Mouse (Mus musculus): ENCODE measurements around the gene Angel1. TPM values are rescaled to one million over a fixed set of nuclear protein-coding genes. Genes with fewer than 3 reads are reported as not detected.

The Angel1 gene
- total and polyA plus RNA-seq, 3 experiments, result 2.7 to 6.1 (median 3.5) TPM

GRCm38 (mm10) chr12:86701491-86701890 is 24.8 kb downstream of the Angel1 start:
- 94% methylated on average over 4 of the region's 4 CpGs for WGBS
- no peak for DNase-seq
- no peaks in the 10 kb centered on the region for H3K36me3 ChIP-seq (ENCODE audit: control insufficient read depth, insufficient read depth, low read length)
- H3K27ac ChIP-seq, result no peak overlapping the region
- no peaks in the 10 kb centered on the region for H3K4me1 ChIP-seq (ENCODE audit: control insufficient read depth, insufficient read depth, low read length)
- H3K9ac ChIP-seq (ENCODE audit: low read depth, low read length), result no peak overlapping the region
- H3K4me3 ChIP-seq, result no peak overlapping the region
- intact Hi-C loops (cut with DNase I), result no loop called here
- no peaks in the 10 kb centered on the region for H3K27me3 ChIP-seq (ENCODE audit: control insufficient read depth, insufficient read depth, low read length)
- TF ChIP-seq CTCF (IDR thresholded peaks at IDR 0.05), result no peak
- no peaks in the 10 kb centered on the region for H3K79me2 ChIP-seq (replicated peaks; ENCODE audit: control insufficient read depth, insufficient read depth, low read length)

GRCm38 (mm10) chr12:86700927-86701310 is 25.3 kb downstream of the Angel1 start:
- no peak overlapping the region for H3K4me3 ChIP-seq
- H3K27me3 ChIP-seq (ENCODE audit: control insufficient read depth, insufficient read depth, low read length), result no peaks in the 10 kb centered on the region
- DNase-seq, result no peak
- WGBS, result 92% methylated on average over 4 of the region's 4 CpGs
- no peaks in the 10 kb centered on the region for H3K36me3 ChIP-seq (ENCODE audit: control insufficient read depth, insufficient read depth, low read length)
- no peak overlapping the region for H3K27ac ChIP-seq
- H3K4me1 ChIP-seq (ENCODE audit: control insufficient read depth, insufficient read depth, low read length), result no peaks in the 10 kb centered on the region
- intact Hi-C loops (cut with DNase I), result no loop called here
- H3K9ac ChIP-seq (ENCODE audit: low read depth, low read length), result no peak overlapping the region
- TF ChIP-seq CTCF (IDR thresholded peaks at IDR 0.05) (no peak), EP300 (IDR thresholded peaks at IDR 0.05; ENCODE audit: insufficient read depth, low read depth, low read length) (no peak), POLR2A (IDR thresholded peaks at IDR 0.05; ENCODE audit: insufficient read depth, low read depth, low read length) (no peak)
- no peaks in the 10 kb centered on the region for H3K79me2 ChIP-seq (replicated peaks; ENCODE audit: control insufficient read depth, insufficient read depth, low read length)

- WGBS, result 55% methylated on average over 19 of the region's 19 CpGs
- Histone ChIP-seq H3K36me3 (ENCODE audit: control insufficient read depth, insufficient read depth, low read length) (no peaks in the 10 kb centered on the region), H3K79me2 (replicated peaks; ENCODE audit: control insufficient read depth, insufficient read depth, low read length) (no peaks in the 10 kb centered on the region), H3K4me3 (no peak overlapping the region), H3K27me3 (ENCODE audit: control insufficient read depth, insufficient read depth, low read length) (no peaks in the 10 kb centered on the region), H3K4me1 (ENCODE audit: control insufficient read depth, insufficient read depth, low read length) (no peaks in the 10 kb centered on the region), H3K27ac (no peak overlapping the region), H3K9ac (ENCODE audit: low read depth, low read length) (no peak overlapping the region)
- TF ChIP-seq CTCF (IDR thresholded peaks at IDR 0.05) (no peak), EP300 (IDR thresholded peaks at IDR 0.05; ENCODE audit: insufficient read depth, low read depth, low read length) (no peak), POLR2A (IDR thresholded peaks at IDR 0.05; ENCODE audit: insufficient read depth, low read depth, low read length) (no peak)
- DNase-seq, result no peak
- intact Hi-C loops (cut with DNase I), result no loop called here
Measured at GRCm38 (mm10) chr12:86699965-86700926, 26.0 kb downstream of the Angel1 start.

DNA sequence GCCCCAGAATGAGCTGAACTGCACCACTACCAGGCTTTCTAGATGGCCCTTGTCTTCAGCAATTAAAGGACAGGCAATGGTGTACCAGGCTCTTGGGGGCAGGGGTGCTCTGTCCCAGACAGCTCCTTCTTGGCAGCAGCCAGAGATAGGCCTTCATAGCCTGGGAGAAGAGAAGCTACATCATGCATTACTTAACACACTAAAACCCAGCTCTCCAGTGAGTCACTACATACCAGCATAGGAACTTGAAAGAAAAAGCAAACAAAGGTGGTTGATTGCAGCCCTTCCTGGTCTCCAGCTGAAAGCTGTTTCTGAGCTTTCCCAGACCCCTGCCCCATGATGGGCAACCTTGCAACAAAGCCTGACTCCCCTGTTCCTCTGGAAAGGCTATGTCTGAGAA is 27.7 kb downstream of the Angel1 start:
- Histone ChIP-seq H3K4me3 (no peak overlapping the region), H3K36me3 (ENCODE audit: control insufficient read depth, insufficient read depth, low read length) (no peaks in the 10 kb centered on the region), H3K9ac (ENCODE audit: low read depth, low read length) (no peak overlapping the region), H3K79me2 (replicated peaks; ENCODE audit: control insufficient read depth, insufficient read depth, low read length) (no peaks in the 10 kb centered on the region), H3K27me3 (ENCODE audit: control insufficient read depth, insufficient read depth, low read length) (no peaks in the 10 kb centered on the region), H3K4me1 (ENCODE audit: control insufficient read depth, insufficient read depth, low read length) (no peaks in the 10 kb centered on the region), H3K27ac (no peak overlapping the region)
- TF ChIP-seq POLR2A (IDR thresholded peaks at IDR 0.05; ENCODE audit: insufficient read depth, low read depth, low read length) (no peak), CTCF (IDR thresholded peaks at IDR 0.05) (no peak)
- intact Hi-C loops (cut with DNase I), result no loop called here
- DNase-seq, result no peak

DNA sequence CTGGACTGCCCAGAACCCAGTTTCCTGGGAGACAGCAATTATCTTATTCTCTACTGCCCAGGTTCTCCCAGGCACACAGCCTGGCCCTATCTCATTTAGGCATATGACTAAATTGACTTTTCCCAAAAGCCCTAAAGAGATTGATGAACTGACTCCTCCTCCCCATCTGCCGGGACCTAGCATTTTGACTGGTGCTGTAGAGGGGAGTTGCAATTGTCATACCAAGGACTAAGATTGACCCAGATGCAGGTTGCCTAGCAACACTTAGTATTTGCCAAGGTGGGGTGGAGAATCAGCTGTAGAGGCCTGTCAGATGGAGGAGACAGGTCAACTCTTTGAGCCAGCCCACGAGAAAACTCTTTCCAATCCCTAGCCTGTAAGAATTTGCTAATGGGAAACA is 28.3 kb downstream of the Angel1 start:
- Histone ChIP-seq H3K9ac (ENCODE audit: low read depth, low read length) (no peak overlapping the region), H3K79me2 (replicated peaks; ENCODE audit: control insufficient read depth, insufficient read depth, low read length) (no peaks in the 10 kb centered on the region), H3K4me1 (ENCODE audit: control insufficient read depth, insufficient read depth, low read length) (no peaks in the 10 kb centered on the region), H3K27me3 (ENCODE audit: control insufficient read depth, insufficient read depth, low read length) (no peaks in the 10 kb centered on the region), H3K36me3 (ENCODE audit: control insufficient read depth, insufficient read depth, low read length) (no peaks in the 10 kb centered on the region), H3K4me3 (no peak overlapping the region), H3K27ac (no peak overlapping the region)
- DNase-seq, result no peak
- WGBS, result 73% methylated on average over 2 of the region's 2 CpGs
- intact Hi-C loops (cut with DNase I), result no loop called here
- TF ChIP-seq POLR2A (IDR thresholded peaks at IDR 0.05; ENCODE audit: insufficient read depth, low read depth, low read length) (no peak), CTCF (IDR thresholded peaks at IDR 0.05) (no peak)

DNA sequence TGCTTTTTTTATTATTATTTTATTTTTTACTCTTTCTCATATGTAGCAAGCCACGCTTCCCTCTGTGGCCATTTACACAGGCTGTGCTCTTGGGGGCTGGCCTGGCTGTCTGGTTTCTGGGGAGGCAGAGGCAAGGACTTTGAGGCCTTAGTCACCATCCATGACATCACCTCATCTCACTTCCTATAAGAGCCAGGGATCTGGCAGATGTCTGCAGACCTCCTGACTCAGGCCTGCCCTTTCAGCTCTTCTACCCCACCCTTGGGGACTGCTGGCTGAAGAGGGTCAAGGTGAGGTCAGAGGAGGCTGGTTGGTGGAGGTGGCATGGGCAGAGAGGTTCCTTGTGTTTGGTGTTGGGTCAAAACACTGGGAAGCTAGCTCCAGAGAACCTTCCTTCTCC is 31.8 kb downstream of the Angel1 start:
- no peak for DNase-seq
- no peak for TF ChIP-seq CTCF (IDR thresholded peaks at IDR 0.05)
- TF ChIP-seq EP300 (IDR thresholded peaks at IDR 0.05; ENCODE audit: insufficient read depth, low read depth, low read length), result no peak
- no peak for TF ChIP-seq POLR2A (IDR thresholded peaks at IDR 0.05; ENCODE audit: insufficient read depth, low read depth, low read length)
- Histone ChIP-seq H3K9ac (ENCODE audit: low read depth, low read length) (no peak overlapping the region), H3K4me1 (ENCODE audit: control insufficient read depth, insufficient read depth, low read length) (peaks cover 12% of the 10 kb centered on the region), H3K79me2 (replicated peaks; ENCODE audit: control insufficient read depth, insufficient read depth, low read length) (no peaks in the 10 kb centered on the region), H3K27me3 (ENCODE audit: control insufficient read depth, insufficient read depth, low read length) (no peaks in the 10 kb centered on the region), H3K36me3 (ENCODE audit: control insufficient read depth, insufficient read depth, low read length) (no peaks in the 10 kb centered on the region), H3K27ac (no peak overlapping the region), H3K4me3 (no peak overlapping the region)
- intact Hi-C loops (cut with DNase I), result no loop called here
- 94% methylated on average over 1 of the region's 1 CpGs for WGBS

Data from heart, adult 2 months (tissue).